Mouse (Mus musculus) embryonic fibroblast, embryonic 13.5 days (primary cell): ENCODE data around the gene Cyp4f18.

Experiments used
- CTCF ChIP-seq: IDR thresholded peaks from 2 replicates; pipeline ENCODE4 v1.5.1; 2011; ENCODE audit warnings: mild to moderate bottlenecking, control low read depth, low read length, moderate library complexity, borderline replicate concordance; ENCODE audit not compliant: insufficient read depth
- POLR2A ChIP-seq: IDR thresholded peaks from 2 replicates; pipeline ENCODE4 v1.6.1; 2011; ENCODE audit warnings: low read depth, mild to moderate bottlenecking, control low read depth, low read length, moderate library complexity

- TF ChIP-seq CTCF (no peak), POLR2A (no peak)
Measured at GRCm38 (mm10) chr8:71964051-71964450, 45.4 kb downstream of the Cyp4f18 start.
